Mouse (Mus musculus) testis, adult 2 months (tissue): Measurements from ENCODE around the gene Rapgef2. TPM values are rescaled to one million over a fixed set of nuclear protein-coding genes. Genes with fewer than 3 reads are reported as not detected.

Source experiments
- H3K27ac ChIP-seq: fragments of 200-500 bp; 2 replicates; pipeline ENCODE4 v1.5.1; 2012; ENCODE audit warnings: low read depth, low read length; ENCODE audit not compliant: control insufficient read depth, insufficient read depth
- H3K27me3 ChIP-seq: fragments of 200-500 bp; 2 replicates; pipeline ENCODE4 v1.6.1; 2012; ENCODE audit warnings: mild to moderate bottlenecking, low read length, moderate library complexity; ENCODE audit not compliant: control insufficient read depth, insufficient read depth
- H3K36me3 ChIP-seq: fragments of 200-500 bp; 2 replicates; pipeline ENCODE4 v1.6.1; 2012; ENCODE audit warnings: mild to moderate bottlenecking, low read length; ENCODE audit not compliant: control insufficient read depth, insufficient read depth
- H3K4me1 ChIP-seq: fragments of 200-500 bp; 2 replicates; pipeline ENCODE4 v1.6.1; 2012; ENCODE audit warnings: low read length; ENCODE audit not compliant: control insufficient read depth, insufficient read depth
- H3K4me3 ChIP-seq: fragments of 200-500 bp; 2 replicates; pipeline ENCODE4 v1.5.1; 2012; ENCODE audit warnings: low read depth, mild to moderate bottlenecking, low read length, moderate library complexity, mixed read lengths; ENCODE audit not compliant: control insufficient read depth
- CTCF ChIP-seq: fragments of 200-500 bp; IDR thresholded peaks from 2 replicates; pipeline ENCODE4 v1.5.1; 2012; ENCODE audit warnings: low read depth, mild to moderate bottlenecking, inconsistent platforms, low read length, moderate library complexity; ENCODE audit not compliant: control insufficient read depth, insufficient read depth, insufficient replicate concordance
- POLR2A ChIP-seq: fragments of 200-500 bp; IDR thresholded peaks from 2 replicates; pipeline ENCODE4 v1.6.1; 2012; ENCODE audit warnings: low read depth, mild to moderate bottlenecking, inconsistent platforms, low read length, moderate library complexity; ENCODE audit not compliant: control insufficient read depth
- polyA plus RNA-seq: library from polyadenylated mRNA; depleted of rRNA; stranded (reverse); fragments of >200 nt; gene quantifications from 2 replicates; pipeline ENCODE4 v1.2.3, GENCODE M21; 2012

The Rapgef2 gene
- polyA plus RNA-seq, 1 experiment = 1.6 TPM

DNA sequence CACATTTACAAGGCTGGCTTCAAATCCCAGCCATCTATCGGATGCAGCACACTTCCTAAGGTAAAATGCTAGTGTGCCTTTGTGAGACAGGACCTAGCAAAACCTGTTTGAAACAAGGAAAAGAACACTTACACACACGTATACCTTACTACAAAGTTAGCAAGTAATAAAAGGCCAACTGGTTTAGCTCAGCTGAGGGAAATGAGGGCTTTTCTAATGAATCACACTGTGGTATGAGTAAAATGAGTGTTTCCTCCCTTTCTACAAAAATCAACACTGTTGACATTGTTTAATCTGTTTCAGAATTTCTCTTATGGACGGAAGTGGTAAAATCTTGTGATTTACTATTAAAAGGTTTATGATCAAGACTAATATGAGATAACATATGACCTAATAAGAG, 104.0 kb downstream of the Rapgef2 start:
- no peaks in the 10 kb centered on the region for H3K36me3 ChIP-seq
- no peak overlapping the region for H3K27ac ChIP-seq
- H3K27me3 ChIP-seq = no peaks in the 10 kb centered on the region
- H3K4me3 ChIP-seq = no peak overlapping the region
- no peaks in the 10 kb centered on the region for H3K4me1 ChIP-seq
- TF ChIP-seq POLR2A (no peak), CTCF (no peak)

DNA sequence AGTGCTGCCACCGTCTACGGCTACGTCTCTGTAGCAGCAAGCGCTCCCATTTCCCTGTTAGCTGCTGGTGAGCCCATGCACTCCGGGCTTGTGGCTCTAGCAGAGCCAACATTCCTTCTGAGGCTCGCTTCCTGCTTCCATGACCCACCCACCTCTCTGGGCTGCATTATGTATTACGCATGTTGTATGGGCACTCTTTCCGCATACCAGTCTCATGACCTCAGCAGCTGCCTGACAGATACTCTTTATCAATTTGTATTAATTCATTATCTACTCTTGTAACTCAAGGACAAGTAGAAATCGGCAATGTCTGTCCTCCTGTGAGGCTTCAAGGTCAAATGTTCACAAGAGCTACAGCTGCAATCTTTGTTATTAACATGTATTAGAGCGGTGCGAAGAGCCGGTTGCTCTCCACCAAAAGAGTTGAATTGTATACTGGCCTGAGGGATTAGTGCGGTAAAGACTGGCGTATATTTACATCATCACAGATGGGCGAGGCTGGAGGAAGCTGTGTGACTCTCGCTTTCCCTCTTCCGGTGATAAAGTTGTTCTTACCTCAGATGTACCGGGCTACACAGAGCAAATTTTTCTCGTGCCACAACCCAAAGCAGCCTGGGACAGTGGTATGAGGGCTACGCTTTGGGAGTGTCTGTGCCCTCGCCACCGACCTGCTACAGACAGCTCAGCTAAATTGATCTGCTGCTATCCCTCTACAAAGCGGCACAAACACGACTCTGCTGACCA, 104.9 kb downstream of the Rapgef2 start:
- Histone ChIP-seq H3K4me1 (no peaks in the 10 kb centered on the region), H3K4me3 (no peak overlapping the region), H3K27ac (peak overlapping the region; percentile 29), H3K36me3 (no peaks in the 10 kb centered on the region), H3K27me3 (no peaks in the 10 kb centered on the region)
- TF ChIP-seq CTCF (no peak), POLR2A (no peak; the same call in 1 of the 2 replicates)

DNA sequence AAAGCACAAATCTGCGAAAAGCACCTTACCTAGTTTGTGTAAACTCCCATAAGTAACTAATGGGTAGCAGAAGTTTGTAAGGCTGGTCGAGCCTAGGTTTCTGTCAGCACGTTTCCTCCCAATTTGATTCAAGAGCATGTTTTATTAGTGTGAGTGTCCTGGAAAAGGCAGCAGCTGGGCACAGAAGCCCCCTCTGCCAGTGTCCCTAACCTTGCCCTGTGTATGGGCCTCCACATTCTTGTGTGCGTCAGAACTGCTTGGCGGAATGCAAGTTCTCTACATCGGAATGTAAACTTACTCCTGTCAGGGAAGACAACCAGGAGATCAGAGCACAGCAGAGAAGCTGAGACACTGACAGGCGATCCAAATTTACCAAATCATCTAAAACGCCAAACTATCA, 106.2 kb downstream of the Rapgef2 start:
- Histone ChIP-seq H3K4me1 (no peaks in the 10 kb centered on the region), H3K4me3 (no peak overlapping the region), H3K27ac (no peak overlapping the region), H3K27me3 (no peaks in the 10 kb centered on the region), H3K36me3 (no peaks in the 10 kb centered on the region)
- no peak for TF ChIP-seq CTCF
- no peak for TF ChIP-seq POLR2A

DNA sequence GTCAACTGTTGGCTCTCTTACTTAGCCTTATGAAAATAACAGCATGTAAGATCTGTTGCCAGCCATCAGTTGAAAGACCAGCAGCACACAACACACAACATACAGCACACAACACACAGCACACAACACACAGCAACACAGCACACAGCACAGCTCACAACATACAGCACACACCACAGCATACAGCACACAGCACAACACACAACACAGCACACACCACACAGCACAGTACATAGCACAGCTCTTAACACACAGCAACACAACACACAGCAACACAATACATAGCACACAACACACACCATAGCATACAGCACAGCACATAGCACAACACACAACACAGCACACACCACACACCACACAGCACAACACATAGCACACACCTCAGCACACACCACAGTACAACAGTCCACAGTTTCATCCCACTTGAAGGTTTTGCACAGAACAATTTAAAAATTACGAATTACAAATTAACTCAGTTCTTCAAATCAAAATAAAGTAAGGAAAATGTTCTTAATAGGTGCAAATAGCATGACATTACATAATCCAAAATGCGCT, 106.7 kb downstream of the Rapgef2 start:
- no peaks in the 10 kb centered on the region for H3K36me3 ChIP-seq
- H3K27me3 ChIP-seq = no peaks in the 10 kb centered on the region
- TF ChIP-seq CTCF (no peak), POLR2A (no peak)
- no peaks in the 10 kb centered on the region for H3K4me1 ChIP-seq
- H3K4me3 ChIP-seq = no peak overlapping the region
- no peak overlapping the region for H3K27ac ChIP-seq

- TF ChIP-seq POLR2A (no peak), CTCF (no peak)
- H3K4me1 ChIP-seq = no peaks in the 10 kb centered on the region
- no peaks in the 10 kb centered on the region for H3K36me3 ChIP-seq
- H3K4me3 ChIP-seq = no peak overlapping the region
- H3K27me3 ChIP-seq = no peaks in the 10 kb centered on the region
- no peak overlapping the region; the same call in 1 of the 2 replicates for H3K27ac ChIP-seq
Observed at GRCm38 (mm10) chr3:79178708-79179107, 107.6 kb downstream of the Rapgef2 start.

DNA sequence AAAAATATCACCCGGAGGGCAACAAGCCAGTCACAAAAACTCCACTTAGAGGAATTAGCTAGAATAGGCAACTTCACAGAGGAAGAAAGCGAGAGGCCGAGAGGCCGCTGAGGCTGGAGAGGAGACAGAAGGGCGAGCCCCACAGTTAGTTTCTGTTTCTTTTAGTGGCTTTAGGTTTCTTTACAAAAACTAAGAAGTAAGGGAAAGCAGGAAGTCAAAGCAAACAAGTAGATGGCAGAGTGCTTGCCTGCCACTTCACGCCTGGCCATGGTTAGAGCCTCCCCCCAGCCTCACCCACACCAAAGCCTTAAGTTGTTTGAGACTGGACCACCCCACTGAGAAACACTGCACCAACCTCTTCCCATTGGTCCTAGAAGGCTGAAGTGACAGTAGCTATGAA, 108.2 kb downstream of the Rapgef2 start:
- no peak overlapping the region for H3K27ac ChIP-seq
- no peaks in the 10 kb centered on the region for H3K4me1 ChIP-seq
- TF ChIP-seq CTCF (no peak), POLR2A (no peak)
- no peaks in the 10 kb centered on the region for H3K27me3 ChIP-seq
- no peak overlapping the region for H3K4me3 ChIP-seq
- H3K36me3 ChIP-seq = no peaks in the 10 kb centered on the region

DNA sequence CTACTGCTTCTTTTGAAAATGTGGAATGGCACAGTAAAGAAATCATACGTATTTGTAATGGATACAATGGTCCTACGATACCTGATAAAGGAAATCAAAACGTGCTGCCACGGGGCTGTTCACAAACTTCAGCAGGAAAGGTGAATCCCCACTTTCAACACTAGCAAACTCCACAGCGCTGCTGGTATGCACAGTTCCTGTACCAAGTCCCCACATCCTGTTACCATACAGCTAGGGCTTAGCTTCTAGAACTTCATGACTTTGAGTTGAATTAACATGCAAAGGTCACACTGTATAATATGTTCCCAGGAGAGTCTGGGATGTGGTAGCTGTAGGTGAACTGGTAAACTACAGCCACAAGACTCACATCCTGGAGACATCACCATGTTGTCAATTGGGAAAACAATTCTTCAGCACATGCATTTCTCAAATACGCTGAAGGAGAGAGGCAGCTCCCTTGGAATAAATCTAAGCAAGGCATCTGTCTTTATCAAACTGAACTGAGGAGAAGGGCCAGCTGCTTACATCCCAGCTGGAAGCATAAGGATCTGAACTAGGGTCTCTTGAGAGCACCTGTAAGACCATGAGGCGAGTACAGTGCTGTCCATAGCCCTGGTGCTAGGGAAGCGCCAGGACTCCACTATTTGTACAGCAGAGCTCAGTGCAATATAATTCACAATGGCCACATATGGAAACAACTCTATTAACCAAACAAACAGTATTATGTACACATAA, 109.0 kb downstream of the Rapgef2 start:
- TF ChIP-seq POLR2A (no peak), CTCF (no peak)
- Histone ChIP-seq H3K27ac (no peak overlapping the region), H3K4me3 (no peak overlapping the region), H3K36me3 (no peaks in the 10 kb centered on the region), H3K4me1 (no peaks in the 10 kb centered on the region), H3K27me3 (no peaks in the 10 kb centered on the region)
